Mouse (Mus musculus) kidney, postnatal 25 days (tissue): ENCODE data around the gene Commd4.
"Not testable (repeated sequence)": the region's sequence is repeated elsewhere in the genome, so short reads cannot be mapped to it uniquely, and the experiment has no call there.

Experiments used
- DNase-seq, 2 experiments: peaks; one replicate each; pipeline ENCODE4 v3.0.0; 2021; ENCODE audit warnings: mixed read lengths in 2 of 2

The Commd4 gene

DNA sequence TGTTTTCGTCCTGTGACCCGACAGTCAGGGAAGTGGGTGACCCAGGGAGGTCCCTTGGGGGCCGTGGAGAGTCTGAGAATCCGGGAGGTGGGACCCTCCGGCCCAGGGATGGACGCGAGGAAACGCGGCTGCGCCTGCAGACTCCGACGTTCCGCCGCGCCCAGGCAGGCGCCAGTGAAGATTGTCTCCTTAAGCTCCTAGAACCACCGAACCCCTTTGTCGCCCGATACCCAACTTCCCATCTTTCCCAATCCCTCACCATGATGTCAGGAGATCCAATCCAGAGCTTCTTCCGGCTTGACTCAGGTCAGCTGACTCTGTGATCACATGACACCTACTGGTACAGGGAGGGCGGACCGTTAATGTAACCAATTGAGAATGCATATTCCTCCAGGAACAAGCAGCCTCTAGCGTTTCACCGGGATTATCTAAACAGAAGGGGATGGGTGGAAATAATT is at the start of gene Commd4:
Commd4 (minus strand) TSS at position 319 of the 458 bp plus-strand sequence.
- peak; percentile 97 to 99 for DNase-seq

DNA sequence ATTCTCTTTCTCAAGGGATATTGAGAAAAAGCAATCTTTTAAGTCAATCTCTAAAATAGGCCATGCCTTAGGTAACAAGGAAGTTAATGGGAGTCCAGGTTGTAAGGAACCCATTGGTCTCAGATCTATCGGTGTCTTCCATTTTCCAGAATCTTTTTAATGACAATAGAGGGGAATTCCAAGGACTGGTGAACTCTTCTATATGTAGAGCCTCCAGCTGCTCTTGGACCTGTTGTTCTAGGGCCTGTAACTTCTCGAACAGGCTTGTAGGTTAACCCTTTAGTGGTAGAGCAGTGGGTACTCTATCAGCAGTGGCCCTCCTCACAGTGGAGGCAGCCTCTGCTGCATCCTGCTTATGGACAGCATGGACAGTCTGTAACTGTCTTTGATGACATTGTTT is 48.8 kb upstream of the Commd4 start:
- no peak for DNase-seq

- DNase-seq, result not testable (repeated sequence)
These were observed 45.4 kb upstream of the Commd4 start for GRCm38 (mm10) chr9:57203571-57203970.

DNA sequence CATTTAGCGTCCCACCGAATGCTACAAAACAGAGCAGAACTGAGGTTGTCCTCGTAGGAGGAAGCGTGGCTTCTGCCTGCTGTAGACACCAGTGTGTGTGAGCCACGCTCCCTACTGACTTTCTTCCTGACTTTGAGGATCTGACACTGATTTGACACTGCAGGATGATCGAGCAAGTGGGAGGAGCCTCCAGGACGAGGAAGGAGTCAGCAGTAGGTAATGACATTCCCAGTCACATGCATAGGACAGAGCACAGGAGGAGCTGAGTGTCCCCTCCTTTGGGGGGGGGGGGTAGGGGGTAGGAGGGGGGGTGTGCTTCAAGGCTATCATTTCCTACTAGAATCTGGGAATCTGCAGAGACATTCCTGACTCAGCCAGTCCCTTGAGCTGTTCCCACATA is 44.9 kb upstream of the Commd4 start:
- no peak for DNase-seq

DNA sequence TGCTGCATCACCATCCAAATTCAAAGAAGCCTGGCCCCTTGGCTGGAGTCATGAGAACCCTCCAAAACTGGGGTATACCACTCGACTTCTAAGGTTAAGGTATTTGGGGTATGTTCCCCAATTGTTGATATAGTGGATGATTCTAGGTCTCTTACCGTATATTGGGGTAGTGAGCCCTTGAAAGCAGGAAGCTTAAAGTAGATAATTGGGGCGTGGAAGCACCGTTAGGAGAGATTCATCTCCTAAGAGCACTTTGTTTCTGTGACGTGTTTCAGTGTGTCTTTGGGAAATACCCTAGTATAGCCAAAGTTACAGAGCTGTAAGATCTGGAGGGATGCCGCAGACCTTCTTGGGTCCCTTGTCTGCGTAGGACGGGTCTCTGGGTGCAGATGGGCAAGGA is 39.3 kb upstream of the Commd4 start:
- DNase-seq, result no peak

GRCm38 (mm10) chr9:57196708-57197107 is 38.6 kb upstream of the Commd4 start:
- no peak for DNase-seq

- no peak for DNase-seq
These were observed 10.3 kb upstream of the Commd4 start for GRCm38 (mm10) chr9:57168411-57168810.

DNA sequence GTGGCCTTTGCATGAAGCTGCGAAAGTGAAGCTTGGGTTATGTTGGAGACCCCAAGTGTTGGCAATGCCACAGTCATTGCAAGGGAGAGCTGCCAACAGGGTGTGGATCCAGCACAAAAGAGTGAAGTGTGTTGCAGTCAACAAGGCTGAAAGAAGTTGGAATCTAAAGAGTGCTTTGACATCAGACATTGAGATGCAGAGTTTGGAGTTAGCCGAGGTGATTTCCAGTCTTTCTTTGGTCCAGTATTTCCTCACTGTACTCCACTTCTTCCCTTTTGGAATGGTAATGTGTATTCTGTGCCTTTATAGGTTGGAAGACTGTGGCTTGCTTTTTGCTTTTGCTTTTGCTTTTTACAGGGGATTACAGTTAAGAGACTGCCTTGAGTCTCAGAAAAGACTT is 8.0 kb upstream of the Commd4 start:
- DNase-seq, result no peak

DNA sequence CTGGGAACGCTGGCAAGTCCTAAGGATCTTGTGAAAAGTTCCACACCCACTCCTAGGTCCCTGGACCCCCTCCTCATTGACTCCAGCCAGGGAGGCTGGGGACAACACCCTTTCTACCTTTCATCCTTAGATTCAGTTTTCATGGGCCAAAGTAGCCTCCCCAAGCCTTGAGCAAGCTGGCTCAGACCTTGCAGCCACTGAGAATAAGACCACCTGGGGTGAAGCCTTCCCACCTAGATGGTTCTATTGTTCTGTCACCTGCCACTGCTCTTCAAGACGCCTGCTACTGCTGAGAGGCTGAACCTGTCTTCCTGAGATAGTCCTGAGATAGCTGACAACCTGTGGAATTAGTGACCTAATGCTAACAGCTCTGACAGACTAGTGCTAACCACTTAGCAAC is 5.0 kb upstream of the Commd4 start:
- no peak for DNase-seq

DNA sequence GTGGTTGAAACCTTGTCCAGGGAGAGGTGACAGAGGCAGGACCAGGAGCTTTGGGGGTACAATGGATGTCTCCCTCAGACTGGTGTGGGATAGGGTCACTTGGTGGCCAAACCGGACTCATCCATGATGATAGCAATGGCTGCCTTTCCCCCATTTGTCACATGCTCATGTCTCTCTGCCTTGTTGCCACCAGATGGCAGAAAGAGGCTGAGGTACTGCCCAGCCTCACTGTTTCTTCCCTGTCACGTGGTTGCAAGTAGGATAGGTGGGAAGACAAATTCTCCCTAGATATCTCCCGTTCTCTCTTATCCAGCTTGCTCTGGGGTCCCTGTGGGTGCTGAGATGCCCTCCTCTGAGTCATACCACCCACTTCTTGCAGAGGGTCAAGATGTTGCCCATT is 4.4 kb upstream of the Commd4 start:
- peak in 1 of 2 experiments; percentile 28 for DNase-seq

GRCm38 (mm10) chr9:57158506-57158905 is 375 bp upstream of the Commd4 start:
- DNase-seq, result no peak

DNA sequence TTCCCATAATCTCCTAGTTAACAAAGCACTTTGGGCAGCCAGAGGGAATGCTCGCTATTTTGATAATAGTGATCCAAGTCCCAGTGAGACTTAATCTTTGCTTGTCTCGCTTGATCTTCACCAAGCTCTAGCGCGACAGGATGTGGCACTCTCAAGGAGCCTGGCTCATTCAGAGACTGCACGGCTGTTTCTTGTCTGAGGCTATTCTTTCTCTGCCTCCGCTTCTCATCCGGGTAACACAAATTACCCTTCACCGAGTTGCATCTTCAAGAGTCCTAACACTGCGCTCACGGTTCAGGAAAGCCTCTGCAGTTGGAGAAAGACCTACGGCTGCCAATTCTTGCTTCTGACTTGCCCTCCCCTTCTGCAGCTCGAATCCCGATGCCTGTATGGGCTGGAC is 632 bp downstream of the Commd4 start:
- DNase-seq, result no peak

GRCm38 (mm10) chr9:57156823-57157222 is 1.3 kb downstream of the Commd4 start:
- DNase-seq, result no peak

DNA sequence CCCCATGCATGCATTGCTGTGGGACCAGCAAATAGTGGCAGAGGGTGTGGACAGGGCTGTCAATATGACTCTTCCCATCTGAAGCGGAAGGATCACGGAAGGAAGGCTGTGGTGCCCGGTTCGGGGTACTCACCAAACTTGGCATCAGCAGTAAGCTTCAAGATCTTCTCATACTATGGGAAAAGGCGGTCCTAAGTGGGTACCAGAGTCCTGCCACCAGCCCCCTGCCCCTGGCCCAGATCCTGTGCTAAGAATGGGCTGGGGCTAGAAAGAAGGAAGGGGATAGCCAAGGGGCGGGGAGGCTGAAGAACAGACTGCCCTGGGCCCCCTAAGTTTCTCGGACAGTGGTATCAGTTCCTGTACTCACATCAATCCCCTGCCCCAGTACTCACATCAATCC is 1.7 kb downstream of the Commd4 start:
- no peak for DNase-seq

- no peak for DNase-seq
These were observed 5.8 kb downstream of the Commd4 start for GRCm38 (mm10) chr9:57152331-57152730.

- DNase-seq, result no peak
These were observed 7.9 kb downstream of the Commd4 start for GRCm38 (mm10) chr9:57150192-57150591.

- DNase-seq, result peak in 1 of 2 experiments; percentile 28
These were observed 9.1 kb downstream of the Commd4 start for GRCm38 (mm10) chr9:57149021-57149420.

GRCm38 (mm10) chr9:57148144-57148878 is 9.8 kb downstream of the Commd4 start, which contains the start of gene Neil1:
TSS of gene Neil1 (minus strand) at chr9:57148305.
- peak; percentile 86 to 93 for DNase-seq

DNA sequence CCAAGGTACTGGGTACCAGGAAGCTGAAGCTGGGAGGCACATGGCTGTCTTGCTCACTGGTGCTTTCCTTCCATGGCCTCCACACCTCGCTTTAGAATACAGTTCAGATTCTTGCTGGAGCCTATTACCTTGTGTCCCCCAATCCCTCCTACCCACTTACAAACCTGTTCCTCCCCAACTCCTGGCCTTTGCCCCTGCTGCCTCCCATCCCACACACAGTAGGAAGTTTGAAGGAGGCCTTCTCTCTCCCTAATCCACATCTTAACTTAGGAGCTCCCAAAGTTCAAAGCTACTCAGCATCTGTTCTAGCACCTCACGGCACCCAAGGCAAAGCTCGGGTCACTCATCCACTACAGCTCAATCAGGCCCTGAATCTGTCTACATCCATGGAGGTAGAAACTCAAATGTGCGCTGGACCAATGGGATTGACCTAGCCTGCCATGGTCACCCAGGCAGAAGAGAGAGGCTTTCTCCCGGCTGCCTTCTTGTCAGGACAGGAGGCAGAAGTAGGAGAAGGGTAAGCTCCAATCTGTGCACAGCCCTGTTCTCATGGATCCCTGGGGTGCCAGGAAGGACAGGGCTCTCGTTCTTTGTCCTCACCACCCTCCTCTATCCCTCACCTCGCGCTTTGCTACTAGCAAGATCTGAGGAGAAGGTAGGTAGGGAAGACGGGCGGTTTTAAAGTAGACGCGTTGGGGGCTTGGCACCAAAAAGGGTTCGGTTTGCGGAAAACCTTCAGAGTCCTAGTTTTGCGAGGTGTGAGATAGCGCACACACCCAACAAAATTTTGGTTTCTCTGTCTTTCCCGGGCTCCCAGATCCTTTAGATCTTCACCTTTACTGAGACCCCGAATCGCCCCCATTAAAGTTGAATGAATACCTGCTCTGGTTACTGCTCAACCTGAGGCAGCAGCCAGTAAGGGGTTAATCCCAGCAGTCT is 10.7 kb downstream of the Commd4 start:
- DNase-seq, result no peak

DNA sequence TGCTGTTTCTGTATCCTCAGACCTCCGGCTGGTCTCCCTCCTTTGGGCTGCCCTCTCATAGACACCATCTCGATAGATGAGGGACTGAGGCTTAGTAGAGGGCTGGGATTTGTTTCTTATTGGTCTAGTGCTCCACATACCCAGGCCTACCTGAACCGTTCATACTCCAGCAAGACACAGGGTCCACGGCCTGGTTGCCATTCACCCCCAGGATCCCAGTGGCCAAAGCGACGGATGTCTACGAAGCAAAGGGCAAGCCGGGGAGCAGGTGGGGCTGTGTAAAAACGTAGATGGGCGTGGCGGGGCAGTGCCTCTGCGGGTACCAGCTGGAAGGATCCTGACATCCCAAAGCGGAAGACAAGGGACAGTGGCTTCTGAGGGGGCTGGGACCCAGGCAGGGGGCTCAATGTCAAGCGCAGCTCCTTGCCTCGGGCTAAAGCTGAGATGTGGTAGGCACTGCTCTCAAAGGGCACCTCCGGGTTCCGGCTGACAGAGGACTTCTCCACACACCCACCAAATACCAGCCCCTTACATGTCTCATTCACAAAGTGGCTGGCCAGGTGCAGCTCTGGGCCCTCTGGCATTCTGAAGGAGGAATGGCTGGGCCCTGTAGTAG is 11.6 kb downstream of the Commd4 start:
- DNase-seq, result no peak

GRCm38 (mm10) chr9:57144830-57145229 is 13.3 kb downstream of the Commd4 start:
- no peak for DNase-seq

- DNase-seq, result no peak
These were observed 14.9 kb downstream of the Commd4 start for GRCm38 (mm10) chr9:57143212-57143611.
